Mouse (Mus musculus) yolk sac, embryonic 10.5 days (tissue): Measurements from ENCODE around the gene Fbxo27.
A peak's percentile ranks its signal among the peaks of the same experiment; 100 is the strongest.
"Not testable (repeated sequence)": the region's sequence is repeated elsewhere in the genome, so short reads cannot be mapped to it uniquely, and the experiment has no call there.

Experiments
- DNase-seq: peaks from one replicate; pipeline ENCODE4 v3.0.0-alpha.2; 2017; ENCODE audit warnings: low spot score

The Fbxo27 gene

DNA sequence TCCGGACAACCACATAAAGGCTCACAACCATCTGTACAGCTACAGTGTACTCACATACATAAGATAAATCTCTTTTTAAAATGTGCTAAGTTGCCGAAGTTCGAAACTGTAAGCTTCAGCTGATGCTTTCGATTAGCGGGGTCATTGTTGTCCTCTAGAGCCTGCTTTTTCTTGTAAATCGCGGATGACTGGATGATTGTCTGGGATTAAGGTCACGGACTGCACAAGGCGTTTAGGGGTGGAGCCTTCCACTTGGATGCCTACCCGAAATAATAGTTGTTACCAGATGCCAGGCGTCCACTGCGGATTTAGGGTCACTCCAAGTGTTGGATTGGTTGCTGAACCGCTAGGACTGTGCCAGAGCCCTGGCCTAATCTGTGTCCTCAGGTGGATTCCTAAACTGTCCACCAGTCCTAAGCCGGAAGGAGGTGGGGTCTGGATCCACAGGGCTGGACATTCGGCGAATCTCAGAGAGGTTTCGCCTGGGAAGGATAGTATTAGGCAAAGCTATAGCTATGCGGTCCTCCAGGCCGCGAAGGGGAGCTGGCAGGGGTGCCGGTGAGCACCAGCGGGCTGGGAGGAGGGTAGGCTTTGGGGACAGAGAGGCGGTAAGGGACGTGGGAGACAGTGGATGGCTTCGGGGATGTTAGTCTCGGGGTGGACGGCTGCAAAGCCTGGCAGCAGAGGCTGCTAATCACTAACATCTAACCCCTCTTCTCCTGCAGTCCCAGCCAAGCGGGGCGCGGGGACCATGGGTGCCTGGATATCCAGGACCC, at the start of gene Fbxo27:
Gene Fbxo27 (plus strand): TSS at position 305 of the 776 bp plus-strand sequence.
- DNase-seq = no peak

DNA sequence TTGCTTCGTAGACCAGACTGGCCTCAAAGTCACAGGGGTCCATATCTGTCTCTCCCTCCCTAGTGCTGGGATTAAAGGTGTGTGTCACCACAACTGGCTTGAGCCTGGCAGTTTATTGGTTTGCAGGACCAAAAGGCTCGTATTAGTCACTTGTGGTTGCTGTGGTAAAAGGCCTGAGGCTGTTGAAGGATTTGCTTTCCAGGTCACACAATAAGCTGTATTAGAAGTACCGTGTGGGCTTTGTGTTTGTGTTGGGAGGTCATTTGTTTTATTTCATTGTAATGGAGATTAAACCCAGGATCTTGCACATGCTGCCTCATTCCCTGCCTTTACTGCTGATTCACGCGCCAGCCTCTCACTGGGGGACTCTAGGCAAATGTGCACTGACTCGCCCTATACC, 47.3 kb upstream of the Fbxo27 start:
- DNase-seq = no peak

GRCm38 (mm10) chr7:28645947-28646475, 46.6 kb upstream of the Fbxo27 start:
- no peak for DNase-seq

DNA sequence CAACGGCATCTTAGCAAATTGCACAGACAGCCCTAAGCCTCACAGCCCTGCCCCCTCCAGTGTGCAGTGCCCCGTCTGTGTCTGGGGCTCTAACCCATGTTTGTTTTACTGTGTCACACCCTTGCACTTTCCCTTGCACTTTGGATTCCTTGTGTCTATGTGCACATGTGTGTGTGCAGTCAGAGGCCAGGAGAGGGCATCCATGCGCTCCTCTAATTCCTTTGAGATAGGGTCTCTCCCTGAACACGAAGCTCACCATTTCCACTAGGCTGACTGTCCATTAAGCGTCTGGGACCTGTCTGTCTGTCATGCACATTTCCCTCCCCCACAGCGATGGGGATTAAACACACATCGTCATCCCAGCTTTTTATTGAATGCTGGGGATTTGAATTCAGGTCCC, 45.6 kb upstream of the Fbxo27 start:
- peak; percentile 7 for DNase-seq

- DNase-seq = no peak
These were observed 41.5 kb upstream of the Fbxo27 start for GRCm38 (mm10) chr7:28651157-28651556.

DNA sequence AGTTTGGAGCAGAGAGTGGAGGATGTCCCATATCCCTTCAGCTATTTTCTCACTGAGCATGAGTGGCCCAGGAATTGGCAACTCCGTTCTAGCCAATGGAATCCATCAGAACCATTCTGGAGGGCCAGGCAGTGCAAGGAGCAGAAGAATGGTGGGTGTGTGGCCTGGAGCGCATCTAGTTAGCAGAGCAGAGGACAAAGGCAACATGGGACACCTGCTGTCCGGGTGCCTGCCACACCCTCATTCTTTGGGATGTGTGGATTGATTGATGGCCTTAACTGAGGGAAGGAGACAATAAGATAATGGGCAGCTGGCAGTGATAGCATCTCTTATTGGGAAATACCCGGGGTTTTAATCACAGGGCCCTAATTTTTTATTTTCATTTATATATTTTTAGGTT, 36.2 kb upstream of the Fbxo27 start:
- DNase-seq = no peak

GRCm38 (mm10) chr7:28665620-28666579, 26.7 kb upstream of the Fbxo27 start:
- DNase-seq = no peak

- DNase-seq = no peak
These were observed 21.5 kb upstream of the Fbxo27 start for GRCm38 (mm10) chr7:28671172-28671571.

GRCm38 (mm10) chr7:28672276-28672675, 20.4 kb upstream of the Fbxo27 start:
- no peak for DNase-seq

- DNase-seq = not testable (repeated sequence)
These were observed 19.9 kb upstream of the Fbxo27 start for GRCm38 (mm10) chr7:28672786-28673185.

DNA sequence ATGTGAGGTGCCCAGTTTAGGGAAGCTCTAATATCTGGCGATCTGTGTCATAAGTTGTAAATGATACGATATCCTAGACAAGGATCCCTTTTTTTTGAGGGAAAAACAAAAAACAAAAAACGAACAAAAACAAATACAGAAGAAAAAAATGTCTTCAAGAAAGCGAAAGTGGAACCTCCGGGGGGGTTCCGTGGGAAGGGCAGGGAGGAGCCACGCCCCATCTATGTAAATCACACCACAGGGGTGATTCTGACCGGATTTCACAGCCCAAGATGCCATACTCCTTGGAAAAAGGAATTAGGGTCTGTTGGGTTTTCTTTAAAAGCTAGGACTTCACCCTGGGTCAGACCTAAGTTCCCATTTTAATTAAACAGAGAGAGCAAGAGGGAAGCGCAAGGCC, 17.7 kb upstream of the Fbxo27 start:
- no peak for DNase-seq

GRCm38 (mm10) chr7:28675746-28676145, 16.9 kb upstream of the Fbxo27 start:
- no peak for DNase-seq

DNA sequence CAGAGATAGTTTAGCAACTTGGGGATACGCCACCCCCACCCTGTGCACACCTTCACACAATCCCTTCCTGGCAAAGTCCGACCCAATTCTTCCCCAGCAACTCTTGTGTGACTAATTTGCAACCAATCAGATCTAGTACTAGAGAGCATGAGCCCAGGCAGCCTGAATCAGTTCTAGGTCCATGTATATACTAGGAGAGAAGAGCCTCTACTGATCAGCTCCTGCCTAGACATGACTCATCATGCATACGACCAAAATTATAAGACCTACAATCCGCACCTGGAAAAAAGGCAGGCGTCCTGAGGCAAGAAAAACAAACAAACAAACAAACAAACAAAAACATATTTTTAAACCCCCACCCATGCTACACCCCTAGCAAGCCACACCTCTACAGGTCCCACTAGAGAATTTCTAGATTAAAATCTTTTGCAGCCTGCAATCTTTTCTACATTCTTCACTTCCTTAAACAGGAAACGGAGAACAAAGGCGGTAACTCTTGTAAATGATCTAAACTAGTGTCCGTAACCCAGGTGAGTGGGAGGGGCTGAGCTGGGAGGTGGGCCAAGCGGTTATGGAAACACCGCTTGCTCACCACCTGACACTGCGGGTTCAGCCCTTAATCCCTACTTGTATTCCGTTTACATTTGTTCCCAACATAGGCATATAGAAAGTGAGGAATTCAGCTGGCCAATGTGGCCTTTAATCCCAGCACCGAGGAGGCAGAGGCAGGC, 15.7 kb upstream of the Fbxo27 start:
- DNase-seq = no peak

DNA sequence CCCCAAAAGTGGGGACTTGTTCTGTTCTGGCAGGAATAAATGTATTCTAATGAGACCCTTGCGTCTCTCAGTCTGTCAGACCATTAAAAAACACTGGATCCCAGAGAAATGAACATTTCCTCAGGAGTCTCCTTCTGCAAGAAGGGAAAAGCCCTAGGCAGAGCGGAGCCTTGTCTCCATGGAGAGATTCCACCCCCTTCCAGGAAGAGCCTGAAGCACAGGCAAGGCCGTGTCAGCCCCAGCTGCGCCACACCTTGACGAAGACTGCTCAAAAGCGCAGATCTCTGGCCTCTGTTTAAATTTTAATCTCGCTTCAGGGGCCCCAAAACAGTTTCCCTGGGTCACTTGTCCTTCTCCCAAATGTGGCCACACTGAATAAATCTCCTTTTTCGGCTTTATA, 15.0 kb upstream of the Fbxo27 start:
- no peak for DNase-seq

DNA sequence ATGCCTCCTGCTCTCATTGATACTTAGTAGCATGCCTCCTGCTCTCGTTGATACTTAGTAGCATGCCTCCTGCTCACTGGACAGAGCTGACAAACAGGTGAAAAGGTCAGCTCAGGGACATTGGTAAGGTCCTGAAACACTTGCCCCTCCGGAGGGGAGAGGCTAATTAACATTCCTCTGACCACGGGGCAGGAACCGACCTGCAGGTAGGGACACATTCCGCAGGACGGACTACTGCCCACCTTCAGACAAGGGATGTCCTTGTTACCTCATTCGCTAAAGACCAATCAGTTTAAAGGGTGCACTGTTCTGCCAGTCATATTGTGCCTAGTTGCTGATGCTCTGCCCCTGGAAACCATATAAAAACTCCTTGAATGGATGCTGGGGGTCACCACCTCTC, 1.6 kb upstream of the Fbxo27 start:
- no peak for DNase-seq

DNA sequence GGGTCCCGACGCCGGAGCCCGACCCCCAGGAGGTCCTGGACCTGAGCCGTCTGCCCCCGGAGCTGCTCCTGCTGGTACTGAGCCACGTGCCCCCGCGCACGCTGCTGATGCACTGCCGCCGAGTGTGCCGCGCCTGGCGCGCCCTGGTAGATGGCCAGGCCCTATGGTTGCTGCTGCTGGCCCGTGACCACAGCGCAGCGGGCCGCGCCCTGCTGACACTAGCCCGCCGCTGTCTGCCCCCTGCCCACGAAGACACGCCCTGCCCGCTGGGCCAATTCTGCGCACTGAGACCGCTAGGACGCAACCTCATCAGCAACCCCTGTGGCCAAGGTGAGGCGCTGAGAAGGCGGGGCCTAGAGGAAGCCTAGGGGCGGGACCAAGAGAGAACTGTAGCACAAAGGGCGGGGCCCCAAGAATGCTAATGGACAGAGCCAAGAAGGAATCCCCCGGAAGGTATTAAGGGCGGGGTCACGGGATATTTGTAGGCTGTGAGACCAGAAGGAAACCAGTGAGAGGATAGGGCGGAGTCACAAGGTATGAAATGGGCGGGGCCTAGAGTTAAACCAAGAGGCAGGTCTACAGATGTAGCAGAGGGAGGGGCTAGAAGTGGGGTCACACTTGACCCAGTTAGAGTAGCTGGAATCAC, 795 bp downstream of the Fbxo27 start:
- DNase-seq = peak; percentile 84

DNA sequence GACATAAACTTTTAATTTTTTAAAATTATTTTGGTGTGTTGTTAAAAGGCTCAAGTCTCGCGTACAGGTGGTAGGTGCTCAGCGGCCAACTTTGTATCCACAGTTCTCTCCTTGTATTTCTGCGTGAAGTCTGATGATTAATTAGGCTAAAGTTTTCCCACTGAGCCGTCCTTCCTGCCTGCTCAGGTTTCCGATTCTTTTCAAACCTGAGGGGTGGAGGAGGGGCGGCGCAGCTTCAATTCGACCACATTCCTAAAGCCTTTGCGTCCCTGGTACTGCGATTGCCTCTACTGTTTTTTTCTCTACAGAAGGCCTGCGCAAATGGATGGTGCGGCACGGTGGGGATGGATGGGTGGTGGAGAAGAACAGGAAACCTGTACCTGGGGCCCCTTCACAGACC, 1.8 kb downstream of the Fbxo27 start:
- DNase-seq = no peak

GRCm38 (mm10) chr7:28694966-28695511, 2.4 kb downstream of the Fbxo27 start:
- no peak for DNase-seq

DNA sequence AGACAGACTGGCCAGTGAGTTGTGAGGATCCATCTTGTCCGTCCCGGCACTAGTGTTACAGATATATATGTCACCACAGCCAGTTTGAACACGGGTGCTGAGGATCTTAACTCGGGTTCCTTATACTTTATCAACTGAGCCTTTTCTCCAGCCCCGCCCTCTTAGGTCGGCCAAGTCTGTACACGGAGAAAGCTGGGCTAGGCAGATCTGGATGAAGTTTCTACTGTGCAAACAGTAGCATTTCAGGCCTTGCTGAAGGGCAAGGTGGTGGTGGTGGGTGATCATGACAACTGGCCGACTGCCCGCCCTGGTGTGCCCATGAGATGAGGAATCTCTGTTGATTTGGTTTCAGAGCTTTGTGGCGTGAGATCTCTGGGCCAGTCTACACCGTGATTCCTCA, 4.6 kb downstream of the Fbxo27 start:
- no peak for DNase-seq

- no peak for DNase-seq
These were observed 7.6 kb downstream of the Fbxo27 start for GRCm38 (mm10) chr7:28700269-28700668.

DNA sequence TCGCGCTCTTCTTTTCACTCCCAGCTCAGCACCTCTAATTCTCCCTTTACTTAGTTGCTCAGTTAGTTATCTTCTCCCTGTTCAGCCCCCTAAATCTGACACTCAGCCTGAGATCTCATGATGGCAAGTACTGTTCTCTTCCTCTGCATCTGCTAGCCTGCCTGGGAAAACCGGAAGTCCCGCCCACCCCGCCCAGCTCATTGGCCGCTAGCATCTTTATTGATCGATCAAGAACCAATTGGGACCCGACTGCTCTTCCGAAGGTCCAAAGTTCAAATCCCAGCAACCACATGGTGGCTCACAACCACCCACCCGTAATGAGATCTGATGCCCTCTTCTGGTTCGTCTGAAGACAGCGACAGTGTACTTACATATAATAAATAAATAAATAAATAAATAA, 8.7 kb downstream of the Fbxo27 start:
- DNase-seq = not testable (repeated sequence)
